Mouse (Mus musculus): ENCODE results near the gene Wfdc16.
"Not testable (repeated sequence)": the region's sequence is repeated elsewhere in the genome, so short reads cannot be mapped to it uniquely, and the experiment has no call there.

The Wfdc16 gene

GRCm38 (mm10) chr2:164600179-164600578, 38.4 kb downstream of the Wfdc16 start:
- in situ Hi-C loops (cut with MboI) = no loop called here

GRCm38 (mm10) chr2:164593494-164593893, 45.1 kb downstream of the Wfdc16 start, which contains the start of gene Eppin:
Eppin (minus strand) TSS chr2:164593594.
- in situ Hi-C loops (cut with MboI) = no loop called here

- in situ Hi-C loops (cut with MboI) = no loop called here
These were observed 46.6 kb downstream of the Wfdc16 start for GRCm38 (mm10) chr2:164592014-164592413.

- in situ Hi-C loops (cut with MboI) = not testable (repeated sequence)
These were observed 53.4 kb downstream of the Wfdc16 start, which contains the start of gene Wfdc6a for GRCm38 (mm10) chr2:164585025-164585725. Wfdc6a (minus strand) TSS chr2:164585447.
